Mouse (Mus musculus) central nervous system, embryonic 18 days (tissue): ENCODE measurements around the gene Aff3. TPM values are rescaled to one million over a fixed set of nuclear protein-coding genes. Genes with fewer than 3 reads are reported as not detected.

Experiments used
- polyA plus RNA-seq: library from polyadenylated mRNA; depleted of rRNA; stranded (reverse); fragments of >200 nt; gene quantifications from 2 replicates; pipeline ENCODE4 v1.2.3, GENCODE M21; 2012; rRNA removed

The Aff3 gene
- polyA plus RNA-seq = 36.3 and 39.7 TPM in 2 replicates

GRCm38 (mm10) chr1:38664777-38665176, at the start of gene Aff3:
Gene Aff3, minus strand, starts transcription at chr1:38664955.

GRCm38 (mm10) chr1:38129501-38130267, 535.1 kb downstream of the Aff3 start, which contains the start of gene Rev1:
Gene Rev1, minus strand, starts transcription at chr1:38129801.

Other genes starting within 250 kb of the Aff3 start
- gene Lonrf2, start 171.8 kb upstream of the Aff3 start, polyA plus RNA-seq = 84.8 and 84.9 TPM in 2 replicates
- gene Chst10, start 233.2 kb upstream of the Aff3 start, polyA plus RNA-seq = 29.2 and 31.2 TPM in 2 replicates